In genomic region chrX:101268025-101268754, GRCm38 (mm10) we compare ENCODE assay signal across 8 mouse cellular contexts. TPM values are rescaled to one million over a fixed set of nuclear protein-coding genes. Genes with fewer than 3 reads are reported as not detected.
DNase-seq lines count a peak whose midpoint lies in the region; ATAC-seq and TF ChIP-seq lines count a peak whose summit lies in the region.

TSS of gene Il2rg (minus strand) at chrX:101268255.

- H3K4me1 ChIP-seq in liver, embryonic 13.5 days (replicated peaks) = peaks cover 26% of the 10 kb centered on the region
- H3K4me1 ChIP-seq in thymus, adult 2 months (replicated peaks; ENCODE audit: control insufficient read depth, insufficient read depth, low read length) = peaks cover 23% of the 10 kb centered on the region
- no peaks in the 10 kb centered on the region for H3K4me1 ChIP-seq in midbrain, embryonic 16.5 days (ENCODE audit: control insufficient read depth, insufficient read depth, low read length)

- ATAC-seq in erythroid progenitor cell, adult 5-6 weeks (replicated peaks; ENCODE audit: low FRiP score, poor library complexity, severe bottlenecking) = no peak
- peak; percentile 57 for ATAC-seq in liver, embryonic 13.5 days (ENCODE audit: low read depth)
- no peak for ATAC-seq in midbrain, embryonic 16.5 days

- peak; percentile 34 to 35 for DNase-seq in spleen, adult 18-20 months
- no peak for DNase-seq in spleen, adult 12 weeks (ENCODE audit: low spot score)
- no peak for DNase-seq in liver, embryonic 13.5 days
- DNase-seq in thymus, adult 2 months = peak; percentile 66
- no peak for DNase-seq in left cerebral cortex, postnatal 14 days (ENCODE audit: low spot score in 2 of 2)
- no peak for DNase-seq in layer of hippocampus, adult 8-10 months (ENCODE audit: low spot score in 2 of 2)

- intact Hi-C loops in left cerebral cortex, postnatal 14 days (cut with DNase I) = no loop called here

- 27% methylated on average over 5 of the region's 5 CpGs for WGBS in liver, embryonic 13.5 days (ENCODE audit: insufficient replicate concordance)
- 8% methylated on average over 5 of the region's 5 CpGs for WGBS in thymus, adult 2 months
- WGBS in midbrain, embryonic 16.5 days = 74% methylated on average over 5 of the region's 5 CpGs

- TF ChIP-seq POLR2A in thymus, adult 2 months (IDR thresholded peaks at IDR 0.05; ENCODE audit: control insufficient read depth, extremely low read depth, insufficient read depth, low read length, poor library complexity) = 0 out of 2 replicates have a peak, but pooled peaks have one; percentile 16

- no peaks in the 10 kb centered on the region for H3K27me3 ChIP-seq in liver, embryonic 13.5 days
- H3K27me3 ChIP-seq in thymus, adult 2 months (ENCODE audit: control insufficient read depth, insufficient read depth, low read length) = no peaks in the 10 kb centered on the region
- no peaks in the 10 kb centered on the region for H3K27me3 ChIP-seq in midbrain, embryonic 16.5 days (ENCODE audit: control insufficient read depth, insufficient read depth, low read depth, low read length)

- no peak within 1 kb of the TSS for H3K4me3 ChIP-seq in liver, embryonic 13.5 days (replicated peaks)
- H3K4me3 ChIP-seq in thymus, adult 2 months (ENCODE audit: control insufficient read depth, insufficient read depth, low read length) = peak within 1 kb of the TSS; percentile 94
- H3K4me3 ChIP-seq in midbrain, embryonic 16.5 days (ENCODE audit: low read depth, low read length) = no peak within 1 kb of the TSS

- H3K9me3 ChIP-seq in liver, embryonic 13.5 days (replicated peaks) = no peaks in the 10 kb centered on the region
- no peaks in the 10 kb centered on the region for H3K9me3 ChIP-seq in midbrain, embryonic 16.5 days (replicated peaks; ENCODE audit: control insufficient read depth, low read length, poor library complexity, severe bottlenecking)

- peak within 1 kb of the TSS; percentile 19 for H3K4me2 ChIP-seq in liver, embryonic 13.5 days
- H3K4me2 ChIP-seq in midbrain, embryonic 16.5 days (ENCODE audit: low read length) = no peak within 1 kb of the TSS

- no peak within 1 kb of the TSS for H3K9ac ChIP-seq in liver, embryonic 13.5 days
- no peak within 1 kb of the TSS for H3K9ac ChIP-seq in midbrain, embryonic 16.5 days (ENCODE audit: low read depth, low read length)

- no peak for TF ChIP-seq CTCF in thymus, adult 2 months (IDR thresholded peaks at IDR 0.05; ENCODE audit: borderline replicate concordance, control insufficient read depth, extremely low read depth, insufficient read depth, low read length, poor library complexity)

- H3K27ac ChIP-seq in liver, embryonic 13.5 days = no peak within 1 kb of the TSS
- peak within 1 kb of the TSS; percentile 100 for H3K27ac ChIP-seq in thymus, adult 2 months (ENCODE audit: control insufficient read depth, insufficient read depth, low read length)
- no peak within 1 kb of the TSS for H3K27ac ChIP-seq in midbrain, embryonic 16.5 days (ENCODE audit: low read length)

- no peaks in the 10 kb centered on the region for H3K36me3 ChIP-seq in liver, embryonic 13.5 days
- H3K36me3 ChIP-seq in thymus, adult 2 months (ENCODE audit: control insufficient read depth, insufficient read depth, low read length) = peaks cover 29% of the 10 kb centered on the region
- no peaks in the 10 kb centered on the region for H3K36me3 ChIP-seq in midbrain, embryonic 16.5 days (ENCODE audit: control insufficient read depth, insufficient read depth, low read length)

RNA-seq across cellular contexts. Expression of gene Il2rg, which starts in this region (rescaled TPM):
- total RNA-seq in erythroid progenitor cell, adult 5-6 weeks (2015; ENCODE audit: low replicate concordance) = 37.1 and 39.8 TPM in 2 replicates
- total RNA-seq in erythroid progenitor cell, adult 5-6 weeks (2017; ENCODE audit: low replicate concordance) = 6.0 and 20.7 TPM in 2 replicates
- polyA plus RNA-seq in liver, embryonic 13.5 days (2015; fragmentation: Nextera tagmentation; extraction: Ambion mirVana) = 9.0 and 11.4 TPM in 2 replicates
- 364 and 430 TPM in 2 replicates for polyA plus RNA-seq in thymus, adult 2 months (2012; rRNA removed)
- total RNA-seq in left cerebral cortex, postnatal 14 days (2021) = 1 to 10 TPM; 3.0 to 3.1 TPM
- 1 to 10 TPM in 2 of 4 experiments, under 1 TPM in 2; 0.37 to 1.6 (median 1.1) TPM for total RNA-seq in layer of hippocampus, adult 8-10 months (2022)
- 5.6 and 5.7 TPM in 2 replicates for polyA plus RNA-seq in midbrain, embryonic 16.5 days (2015; fragmentation: Nextera tagmentation; extraction: Ambion mirVana)

Comparison
In these comparisons a context has a peak if more than half of its experiments do, and no peak if none do; other contexts are left out.
1. RNA of gene Il2rg (polyA plus RNA-seq): 364 to 430 TPM in thymus, adult 2 months; 9.0 to 11.4 TPM in liver, embryonic 13.5 days and 5.6 to 5.7 TPM in midbrain, embryonic 16.5 days; every median in the first group is over 10 times any median in the second.
2. DNase-seq: peak in spleen, adult 18-20 months (2 of 2) and thymus, adult 2 months (single experiment); none in spleen, adult 12 weeks (single experiment), liver, embryonic 13.5 days (single experiment), left cerebral cortex, postnatal 14 days (0 of 2) and layer of hippocampus, adult 8-10 months (0 of 2).